Mouse (Mus musculus) thymus, adult 18-20 months (tissue): ENCODE results near the gene Maco1.
"Not testable (repeated sequence)": the region's sequence is repeated elsewhere in the genome, so short reads cannot be mapped to it uniquely, and the experiment has no call there.

Experiments
- DNase-seq, 2 experiments: peaks; one replicate each; pipeline ENCODE4 v3.0.0; 2022; ENCODE audit warnings: mixed read lengths in 2 of 2

Maco1 gene

DNA sequence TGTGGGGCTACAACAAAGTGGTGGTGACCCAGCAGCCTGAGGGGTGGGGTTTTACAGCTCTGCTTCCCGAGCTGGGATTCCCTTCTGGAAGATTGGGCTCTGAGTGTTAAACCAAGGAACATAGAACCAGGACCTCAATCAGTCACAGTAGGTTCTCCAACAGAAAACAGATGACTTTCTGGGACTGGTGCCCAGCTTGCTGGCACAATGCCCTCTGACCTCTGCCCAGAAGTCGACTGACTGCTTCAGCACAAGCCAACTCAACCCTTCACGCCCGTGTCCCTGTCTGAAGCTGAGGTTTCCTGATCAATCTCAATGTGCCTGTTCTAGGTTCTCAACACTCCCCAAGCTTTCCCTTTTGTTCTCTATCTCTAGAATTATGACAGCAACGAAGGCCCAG is 48.4 kb downstream of the Maco1 start:
- no peak for DNase-seq

DNA sequence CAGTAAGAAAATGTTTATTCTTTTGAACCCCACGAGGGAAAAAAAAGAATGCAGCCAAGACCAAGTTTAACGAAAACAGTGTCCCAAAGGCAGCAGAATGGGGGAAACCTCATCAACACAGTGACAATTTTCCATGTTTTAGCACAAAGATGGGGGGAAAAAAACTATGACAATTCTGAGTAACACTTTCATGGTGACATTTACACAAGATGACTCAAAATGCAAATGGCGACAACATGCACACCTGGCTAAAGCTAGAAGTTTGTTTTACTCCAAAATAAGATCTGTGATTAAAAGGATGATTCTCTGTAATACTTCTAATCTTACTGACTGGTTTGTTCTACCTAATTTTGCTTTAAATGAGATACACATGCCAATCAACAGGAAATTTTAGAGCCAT is 50.4 kb downstream of the Maco1 start:
- no peak for DNase-seq

DNA sequence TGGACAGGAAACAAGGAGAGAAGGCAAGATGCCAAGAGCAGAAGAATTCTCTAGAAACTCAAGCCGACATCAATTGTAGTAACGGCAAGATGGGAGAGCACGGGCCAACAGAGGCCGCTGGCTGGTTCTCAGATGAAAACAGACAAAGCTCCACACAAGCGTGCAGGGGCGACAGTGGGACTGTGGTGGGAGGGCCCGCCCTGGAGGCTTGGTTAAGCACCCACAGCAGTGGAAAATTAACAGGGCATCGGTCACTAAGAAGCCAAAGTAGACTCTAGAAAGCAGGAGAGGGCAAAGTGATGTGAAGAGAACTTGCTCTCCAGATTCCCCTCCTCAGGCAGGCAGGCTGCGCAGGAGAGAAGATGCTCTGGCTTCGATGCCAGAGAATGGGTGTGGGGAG is 51.0 kb downstream of the Maco1 start:
- no peak for DNase-seq

DNA sequence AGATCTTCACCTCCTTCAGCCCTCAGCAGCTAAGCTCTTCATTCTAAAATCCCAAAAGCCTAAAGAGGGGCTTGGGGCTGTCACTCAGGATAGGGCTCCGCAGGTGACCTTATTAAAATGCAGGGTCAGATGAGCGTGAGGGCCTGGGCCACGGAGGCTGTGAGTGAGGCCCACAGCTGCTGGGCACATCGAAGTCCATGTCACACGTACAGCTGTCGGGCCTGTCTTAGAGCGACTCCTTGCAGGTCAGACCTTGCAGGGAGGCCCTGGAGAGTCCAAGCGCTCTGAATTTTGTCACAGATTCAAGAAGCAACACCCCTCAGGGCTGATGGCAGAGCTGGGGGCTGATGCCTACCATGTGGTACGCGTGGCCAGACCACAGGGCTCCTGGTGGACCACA is 52.5 kb downstream of the Maco1 start:
- DNase-seq = no peak

DNA sequence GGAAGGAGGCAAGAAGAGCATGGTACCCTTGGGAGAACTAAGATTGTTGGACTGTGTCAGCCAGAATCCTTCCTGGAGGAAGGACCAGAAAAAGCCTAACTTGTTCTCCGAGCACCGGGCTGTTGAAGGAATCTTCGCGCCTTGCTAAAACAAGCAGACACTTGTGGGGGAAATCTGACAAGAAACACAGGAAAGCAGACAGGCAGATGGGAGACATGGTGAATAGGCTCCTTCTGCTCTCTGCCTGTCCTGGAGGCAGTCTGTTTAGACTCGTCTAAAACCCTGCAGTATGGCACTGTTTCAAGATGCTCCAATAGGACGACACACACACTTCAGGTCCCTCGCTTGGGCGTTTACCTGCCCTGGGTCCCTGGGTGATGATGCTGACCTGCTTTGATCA is 53.0 kb downstream of the Maco1 start:
- no peak for DNase-seq

DNA sequence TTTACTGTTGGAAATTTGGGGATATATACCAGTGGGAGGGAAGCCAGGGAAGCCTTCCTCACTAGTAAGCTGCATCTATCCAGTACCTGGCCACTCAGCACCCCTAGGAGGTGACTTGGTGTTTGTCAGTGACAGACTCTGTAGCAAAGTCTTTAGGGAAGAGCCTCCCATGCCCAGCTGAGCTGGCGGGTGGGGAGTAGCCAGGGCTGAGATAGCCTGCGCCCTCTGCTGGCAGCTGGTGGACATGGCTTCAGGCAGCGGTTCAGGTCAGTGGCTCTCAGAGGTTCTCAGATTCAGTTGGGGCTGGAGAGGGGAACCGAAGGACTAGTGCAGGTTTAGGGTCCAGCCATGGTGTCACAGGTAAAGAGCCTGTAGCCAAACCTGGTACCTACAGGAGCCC is 53.9 kb downstream of the Maco1 start:
- peak; percentile 21 to 29 for DNase-seq

DNA sequence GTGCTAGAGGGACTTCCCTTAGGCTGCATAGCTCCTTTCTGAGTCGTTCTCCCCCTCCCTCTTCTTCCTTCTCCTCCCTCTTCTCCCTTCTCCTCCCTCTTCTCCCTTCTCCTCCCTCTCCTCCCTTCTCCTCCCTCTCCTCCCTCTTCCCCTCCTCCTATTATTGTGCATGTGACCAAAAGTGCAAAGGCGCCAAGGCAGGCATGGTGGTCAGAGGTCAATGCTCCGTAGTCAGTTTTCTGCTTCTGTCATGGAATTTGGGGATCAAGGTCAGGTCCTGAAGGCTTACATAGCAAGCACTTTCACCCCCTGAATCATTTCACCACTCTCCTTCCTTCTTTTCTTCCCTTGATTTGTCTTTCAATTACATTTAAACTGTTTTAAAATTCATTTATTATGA is 54.3 kb downstream of the Maco1 start:
- DNase-seq = no peak

DNA sequence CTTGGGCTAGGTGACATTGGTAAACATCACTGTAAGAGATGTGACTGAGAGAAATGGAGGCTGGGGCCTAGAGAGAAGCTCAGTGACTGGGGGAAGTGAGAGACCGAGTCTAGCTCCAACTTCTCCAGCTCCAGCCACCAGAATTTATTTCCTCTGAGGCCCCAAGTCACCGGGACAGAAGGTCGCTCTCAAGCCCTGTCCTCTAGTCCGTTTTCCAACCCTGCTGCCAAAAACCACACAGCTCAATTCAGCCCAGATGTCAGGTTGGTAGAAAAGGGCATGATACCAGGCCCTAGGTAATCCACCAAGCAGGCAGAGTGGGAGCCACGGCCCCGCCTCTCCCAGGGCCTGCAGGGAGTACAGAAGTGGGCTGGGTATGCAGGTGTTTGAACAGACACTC is 55.5 kb downstream of the Maco1 start:
- DNase-seq = no peak

DNA sequence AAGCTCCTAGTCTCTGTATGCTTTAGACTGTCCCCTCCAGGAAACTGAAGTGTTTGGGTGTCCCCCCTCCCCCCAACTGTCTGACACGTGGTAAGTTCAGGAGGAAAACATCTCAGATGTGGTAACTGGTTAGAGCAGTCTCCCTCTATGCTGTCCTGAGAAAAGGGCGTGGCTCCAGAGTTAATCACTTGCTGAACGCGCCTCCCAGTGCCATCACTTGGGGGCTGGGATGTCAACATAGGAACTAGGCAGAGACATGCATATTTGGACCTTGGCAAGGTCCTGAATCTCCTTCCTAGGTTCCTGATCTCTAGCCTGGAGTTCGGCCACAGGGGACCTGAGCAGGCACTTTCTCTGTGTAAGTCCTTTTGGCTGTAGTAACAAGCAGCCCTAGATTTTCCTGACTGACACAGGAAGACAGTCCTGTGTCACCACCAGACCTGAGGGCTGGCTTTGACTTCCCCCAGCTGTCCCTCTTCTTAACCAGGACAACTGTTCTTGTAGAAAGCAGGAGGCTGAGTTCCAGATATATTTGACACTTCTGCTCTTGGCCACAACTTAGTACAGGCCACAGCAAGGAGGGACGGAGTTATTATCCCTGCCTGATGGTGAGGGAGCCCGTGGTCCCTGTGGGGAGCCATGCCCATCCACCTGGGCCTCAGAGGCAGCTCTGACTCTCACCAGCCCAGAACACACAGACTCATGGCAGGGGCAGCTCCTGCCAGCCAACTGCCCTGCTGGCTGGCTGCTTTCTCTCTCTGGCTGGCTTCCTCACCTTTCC is 56.4 kb downstream of the Maco1 start:
- DNase-seq = peak in 1 of 2 experiments; percentile 47

DNA sequence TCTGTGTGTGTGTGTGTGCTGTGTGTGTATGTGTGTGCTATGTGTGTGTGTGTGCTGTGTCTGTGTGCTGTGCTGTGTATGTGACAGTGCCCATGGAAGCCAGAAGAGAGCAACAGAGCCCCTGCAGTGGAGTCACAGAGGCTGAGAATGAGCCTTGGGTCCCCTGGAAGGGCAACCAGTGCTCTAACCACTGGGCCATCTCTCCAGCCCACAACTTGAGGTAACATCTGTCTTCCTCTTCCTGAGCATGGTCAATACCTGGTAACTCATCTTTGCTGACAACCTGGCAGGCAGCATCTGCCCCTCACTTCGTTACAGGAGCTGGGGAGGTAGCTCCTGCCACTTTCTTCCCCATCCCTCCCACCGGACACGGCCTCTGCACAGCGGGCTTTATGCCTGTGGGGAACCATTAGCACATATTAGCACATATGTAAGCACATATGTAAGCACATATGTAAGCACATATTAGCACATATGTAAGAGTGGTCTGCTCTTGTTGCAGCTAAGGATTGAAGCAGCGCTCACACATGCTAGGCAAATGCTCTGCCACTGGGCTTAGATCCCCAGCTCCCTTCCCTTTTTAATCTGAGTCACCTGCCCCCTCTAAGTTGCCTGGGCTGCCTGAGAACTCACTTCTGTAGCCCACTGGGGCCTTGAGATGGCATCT is 57.2 kb downstream of the Maco1 start:
- DNase-seq = no peak

DNA sequence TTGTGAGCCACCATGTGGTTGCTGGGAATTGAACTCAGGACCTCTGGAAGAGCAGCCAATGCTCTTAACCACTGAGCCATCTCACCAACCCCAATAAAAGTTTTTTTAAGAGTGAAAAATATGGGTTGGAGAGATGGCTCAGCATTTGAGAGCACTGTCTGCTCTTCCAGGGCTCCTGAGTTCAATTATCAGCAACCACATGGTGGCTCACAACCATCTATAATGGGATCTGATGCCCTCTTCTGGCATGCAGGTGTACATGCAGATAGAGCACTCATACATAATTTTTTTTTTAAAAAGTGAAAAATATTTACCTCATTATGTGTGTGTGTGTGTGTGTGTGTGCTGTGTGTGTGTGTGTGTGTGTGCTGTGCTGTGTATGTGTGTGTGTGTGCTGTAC is 58.2 kb downstream of the Maco1 start:
- not testable (repeated sequence) for DNase-seq

DNA sequence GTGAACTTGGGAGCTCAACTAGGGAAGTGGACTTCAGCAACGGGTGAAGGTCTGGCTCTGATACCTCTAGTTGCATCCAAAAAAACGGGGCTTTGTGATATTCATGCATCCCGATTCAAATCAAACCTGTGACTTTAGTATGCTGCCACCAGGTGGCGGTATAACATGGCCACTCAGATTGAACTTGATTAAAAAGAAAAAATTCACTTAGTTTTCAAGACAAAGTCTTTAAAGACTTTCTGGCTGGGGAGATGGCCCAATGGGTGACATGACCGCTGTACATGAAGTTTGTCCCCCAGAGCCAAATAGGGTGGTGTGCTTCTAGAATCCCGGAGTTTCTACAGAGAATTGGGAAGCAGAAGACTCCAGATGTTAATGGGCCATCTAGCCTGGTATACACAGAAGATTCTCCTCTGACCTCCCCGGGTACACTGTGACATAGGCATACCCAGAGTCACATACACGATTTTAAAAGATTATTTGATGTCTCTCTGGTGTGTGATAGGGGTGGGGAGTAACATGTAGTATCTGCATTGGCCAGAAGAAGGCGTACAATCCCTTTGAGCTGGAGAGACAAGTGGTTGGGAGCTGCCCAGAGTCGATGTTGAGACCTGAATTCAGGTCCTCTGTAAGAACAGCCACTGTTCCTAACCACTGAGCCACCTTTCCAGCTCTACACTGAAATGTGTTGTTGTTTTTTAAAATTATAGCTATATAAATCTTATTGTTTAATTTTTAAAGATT is 59.8 kb downstream of the Maco1 start:
- no peak for DNase-seq

DNA sequence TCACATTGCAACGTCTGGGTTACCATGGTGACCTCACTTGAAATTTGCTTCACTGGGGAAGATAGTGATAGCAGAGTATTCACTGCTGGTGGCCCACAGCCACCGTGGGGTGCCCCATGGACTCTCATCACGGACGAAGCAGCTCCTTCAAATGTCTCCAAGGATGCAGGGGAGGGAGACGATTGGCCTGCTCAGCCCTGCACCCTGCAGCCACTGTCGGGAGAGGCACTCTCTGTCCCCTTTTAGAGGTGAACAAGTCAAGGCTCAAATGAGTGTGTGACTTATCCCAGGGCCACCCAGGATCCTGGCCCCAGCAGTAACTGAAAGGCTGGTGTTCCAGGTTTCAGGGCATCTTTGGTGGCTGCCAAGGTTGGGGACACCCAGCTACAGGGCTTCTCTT is 61.4 kb downstream of the Maco1 start:
- DNase-seq = no peak

DNA sequence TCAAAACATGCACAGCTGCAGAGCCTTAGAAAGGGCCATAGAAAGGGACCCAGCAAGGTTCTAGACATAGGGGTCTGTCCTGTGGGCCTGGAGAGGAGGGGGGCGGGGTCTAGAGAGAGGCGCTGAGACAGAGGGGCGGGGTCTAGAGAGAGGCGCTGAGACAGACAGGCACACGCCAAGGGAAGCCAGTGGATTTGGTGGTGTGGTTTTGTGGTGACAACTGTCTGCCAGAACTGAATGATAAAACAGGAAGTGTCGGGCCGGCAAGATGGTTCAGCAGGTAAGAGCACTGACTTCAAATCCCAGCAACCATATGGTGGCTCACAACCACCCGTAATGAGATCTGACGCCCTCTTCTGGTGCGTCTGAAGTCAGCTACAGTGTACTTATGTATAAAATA is 66.2 kb downstream of the Maco1 start:
- peak; percentile 65 to 81 for DNase-seq

DNA sequence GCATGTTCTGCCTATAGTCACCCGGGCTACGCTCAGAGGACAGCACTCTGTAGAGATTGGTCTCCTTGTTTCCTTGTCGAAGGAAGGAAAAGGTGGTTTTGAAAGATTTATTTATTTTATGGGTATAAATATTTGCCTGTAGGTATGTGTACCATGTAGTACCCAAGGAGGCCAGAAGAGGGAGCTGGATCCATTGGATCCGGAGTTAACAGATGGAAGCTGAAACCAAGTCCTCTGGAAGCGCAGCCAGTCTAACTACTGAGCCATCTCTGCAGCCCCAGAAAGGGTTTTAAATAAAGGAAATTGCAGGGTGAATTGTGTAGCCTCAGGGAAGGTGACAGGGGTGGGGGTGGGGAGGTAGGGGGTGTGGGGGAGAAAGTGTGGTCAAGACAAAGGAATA is 68.4 kb downstream of the Maco1 start:
- DNase-seq = no peak

DNA sequence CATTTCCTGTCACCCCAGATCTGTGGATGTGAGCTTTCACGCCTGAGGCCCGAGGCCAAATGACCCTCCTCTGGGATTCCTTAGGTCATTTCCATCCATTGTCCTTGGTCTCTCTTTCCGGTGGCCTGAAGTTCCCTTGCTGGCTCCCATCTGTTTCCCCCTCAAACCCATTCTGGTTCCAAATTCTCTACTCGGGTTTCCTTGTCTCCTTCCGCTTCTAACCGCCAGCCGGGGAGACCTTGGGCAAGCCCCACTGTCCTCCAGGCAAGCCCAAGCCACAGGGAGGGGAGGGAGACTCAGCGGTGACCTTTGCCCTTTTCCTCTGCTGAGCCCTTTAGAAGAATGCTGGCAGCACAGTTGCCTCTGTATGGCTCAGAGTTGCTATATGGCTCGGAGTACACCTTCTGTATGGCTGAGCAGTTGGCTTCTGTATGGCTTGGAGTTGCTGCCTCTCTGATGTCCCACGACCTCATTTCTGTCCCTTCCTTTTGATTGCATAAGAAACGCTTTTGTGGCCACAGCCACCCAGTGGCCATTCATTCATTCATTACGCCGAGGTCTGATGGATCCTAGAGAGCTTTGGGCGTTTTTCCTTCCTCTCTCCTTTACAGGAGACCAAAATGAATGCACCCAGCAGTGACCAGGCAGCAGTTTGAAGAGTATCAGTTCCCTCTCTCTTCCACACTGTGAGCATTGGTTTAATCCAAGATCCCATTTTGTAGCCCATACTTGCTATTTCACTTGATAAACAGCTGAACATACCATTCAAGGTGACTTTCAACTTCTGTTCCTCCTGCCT is 73.8 kb downstream of the Maco1 start:
- no peak for DNase-seq

DNA sequence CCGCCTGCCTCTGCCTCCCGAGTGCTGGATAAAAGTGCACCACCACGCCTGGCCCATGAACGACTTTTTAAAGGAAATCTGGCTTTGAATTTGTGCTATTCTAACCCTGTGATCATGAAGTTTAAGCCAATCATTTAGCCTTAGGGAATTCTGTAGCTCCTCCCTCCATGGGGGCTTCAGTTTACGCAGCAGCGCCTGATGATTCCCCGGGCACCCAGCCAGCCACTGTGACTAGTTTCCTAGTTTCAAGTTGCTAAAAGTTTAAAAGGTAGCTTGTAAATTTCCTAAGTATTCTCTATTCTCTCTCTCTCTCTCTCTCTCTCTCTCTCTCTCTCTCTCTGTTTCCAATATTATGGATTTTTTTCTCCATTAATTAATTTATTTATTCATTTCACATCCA is 76.9 kb downstream of the Maco1 start:
- DNase-seq = no peak

DNA sequence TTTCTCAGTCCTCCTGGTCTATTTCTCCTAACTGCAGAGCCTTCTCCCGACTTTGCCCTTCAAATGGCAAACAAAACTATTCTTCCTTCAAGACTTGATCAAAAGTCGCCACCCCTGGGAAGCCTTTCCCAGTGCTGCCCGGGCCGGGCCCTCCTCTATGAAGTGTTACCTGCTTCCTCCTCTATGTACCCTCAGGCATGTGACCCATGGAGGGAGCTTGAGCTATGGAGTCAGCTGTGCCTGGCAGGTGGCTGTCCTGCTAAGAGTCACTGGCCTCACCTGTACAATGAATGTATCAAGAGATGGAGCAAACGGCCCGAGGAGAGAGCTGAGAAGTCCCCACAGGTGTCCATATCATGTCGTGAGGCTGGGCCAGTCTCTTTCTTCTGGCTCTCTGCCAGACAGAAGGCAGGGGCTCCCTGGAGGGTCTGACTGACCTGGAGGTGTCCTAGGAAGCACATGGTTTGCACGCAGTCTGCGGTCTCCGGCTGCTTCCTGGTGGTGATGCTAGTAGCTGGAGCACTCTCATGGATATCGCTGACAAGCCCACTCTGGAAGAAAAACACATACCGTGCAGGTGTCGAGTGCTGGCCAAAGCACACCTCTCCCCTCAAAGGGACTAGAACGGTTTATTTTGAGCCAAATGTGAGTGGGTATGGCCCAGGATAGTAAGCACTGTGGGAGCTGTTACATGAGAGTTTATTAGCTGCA is 77.8 kb downstream of the Maco1 start:
- no peak for DNase-seq

DNA sequence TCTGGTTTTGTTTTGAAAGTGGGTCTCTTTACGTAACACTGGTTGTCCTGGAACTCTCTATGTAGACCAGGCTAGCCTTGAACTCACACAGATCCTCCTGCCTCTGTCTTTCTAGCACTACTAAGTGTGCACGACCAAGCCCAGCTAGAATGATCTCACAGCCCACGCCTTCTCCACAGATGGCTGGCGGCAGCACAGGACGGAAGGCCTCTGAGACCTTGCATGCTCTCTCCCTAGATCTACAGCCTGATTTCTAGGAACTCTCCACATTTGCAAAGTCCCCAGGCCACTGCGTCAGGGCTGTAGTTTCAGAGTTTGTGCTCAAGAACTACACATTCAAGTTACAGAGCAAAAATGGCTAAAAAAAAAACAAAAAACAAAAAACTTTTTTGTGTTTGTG is 79.0 kb downstream of the Maco1 start:
- DNase-seq = no peak

DNA sequence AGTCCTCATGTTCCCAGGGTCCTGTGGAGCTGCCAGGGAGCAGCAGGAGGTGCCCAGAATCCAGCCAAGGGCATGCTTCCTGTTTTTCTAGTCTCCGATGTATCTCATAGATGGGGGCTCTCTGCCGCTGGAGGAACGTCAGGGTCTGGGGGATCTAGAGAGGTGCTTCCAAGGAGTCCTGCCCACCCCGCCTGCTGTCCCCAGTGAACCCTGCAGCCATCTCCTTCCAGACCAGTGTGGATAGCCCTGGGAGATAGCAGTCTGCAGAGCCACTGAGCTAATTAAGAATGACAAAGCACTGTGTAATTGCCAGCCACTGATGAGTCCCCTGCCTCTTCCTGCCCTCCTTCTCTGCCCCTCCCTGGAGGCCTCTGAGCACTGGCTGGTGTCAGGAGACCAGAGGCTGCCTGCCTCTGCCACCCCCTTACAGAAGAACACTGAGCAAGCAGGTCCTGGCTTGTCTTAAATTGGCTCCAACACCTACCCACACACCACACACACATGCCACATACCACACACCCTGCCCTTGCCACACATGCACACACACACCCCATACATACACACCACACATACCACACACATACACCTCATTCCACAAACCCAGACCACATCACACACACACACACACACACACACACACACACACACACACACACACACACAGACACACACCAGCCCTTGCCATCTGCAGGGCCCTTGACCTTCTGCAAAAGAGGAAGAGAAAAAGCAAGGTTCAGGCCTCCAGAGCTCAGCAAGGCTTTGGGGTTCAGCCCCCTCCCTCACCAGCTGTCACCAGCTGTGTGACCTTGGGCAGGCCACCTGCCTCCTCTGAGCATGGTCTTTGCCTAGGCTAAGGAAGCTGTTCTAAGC is 80.1 kb downstream of the Maco1 start:
- peak in 1 of 2 experiments; percentile 80 for DNase-seq

DNA sequence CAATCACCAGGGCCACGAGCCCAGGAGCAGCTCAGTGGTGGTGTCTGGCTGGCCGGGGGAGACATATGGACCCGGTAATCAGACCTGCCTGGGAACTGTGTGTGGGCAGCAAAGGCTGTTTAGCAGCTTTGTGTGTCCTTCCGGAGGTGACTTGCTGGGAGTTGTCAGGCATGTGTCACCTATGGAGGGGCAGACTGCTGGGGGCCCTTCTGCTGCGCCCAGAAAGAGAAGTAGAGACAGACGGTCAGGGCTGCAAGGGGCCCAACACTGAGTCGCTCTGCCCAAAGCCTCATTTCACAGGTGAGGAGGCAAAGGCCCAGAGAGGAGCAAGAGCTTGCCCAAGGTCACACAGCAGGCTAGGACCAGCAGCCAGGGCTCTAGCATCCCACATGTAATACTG is 83.3 kb downstream of the Maco1 start:
- DNase-seq = no peak
